Mouse (Mus musculus) cerebellum, adult 2 months (tissue): ENCODE measurements around the gene Cd27.

Source experiments
- CTCF ChIP-seq: fragments of 200-500 bp; IDR thresholded peaks from 2 replicates; pipeline ENCODE4 v1.5.1; 2011; ENCODE audit warnings: low read depth, mild to moderate bottlenecking, control low read depth, low read length, moderate library complexity, borderline replicate concordance; ENCODE audit not compliant: insufficient read depth
- POLR2A ChIP-seq: fragments of 200-500 bp; IDR thresholded peaks from 2 replicates; pipeline ENCODE4 v1.6.1; 2011; ENCODE audit warnings: low read length, control low read depth, borderline replicate concordance; ENCODE audit not compliant: insufficient read depth

GRCm38 (mm10) chr6:125240617-125241016 lies 3.8 kb upstream of the Cd27 start:
- TF ChIP-seq CTCF, result no peak
- TF ChIP-seq POLR2A, result no peak
